Mouse (Mus musculus) brain, embryonic 14.5 days (tissue): ENCODE data around the gene Slc15a4. TPM values are rescaled to one million over a fixed set of nuclear protein-coding genes. Genes with fewer than 3 reads are reported as not detected.

Experiments used
- DNase-seq: peaks from one replicate; pipeline ENCODE4 v3.0.0-alpha.2; 2011; ENCODE audit warnings: low read depth
- CTCF ChIP-seq: fragments of 200-500 bp; IDR thresholded peaks from 2 replicates; pipeline ENCODE4 v1.5.1; 2012; ENCODE audit warnings: inconsistent platforms, mild to moderate bottlenecking, moderate library complexity, borderline replicate concordance; ENCODE audit not compliant: insufficient read depth, insufficient read length; ENCODE audit errors: extremely low read depth
- POLR2A ChIP-seq: fragments of 200-500 bp; IDR thresholded peaks from 2 replicates; pipeline ENCODE4 v1.6.1; 2012; ENCODE audit warnings: mild to moderate bottlenecking, inconsistent platforms, borderline replicate concordance; ENCODE audit not compliant: poor library complexity, insufficient read depth, insufficient read length, severe bottlenecking; ENCODE audit errors: extremely low read depth
- polyA plus RNA-seq: library from polyadenylated mRNA; depleted of rRNA; stranded (reverse); fragments of >200 nt; gene quantifications from 2 replicates; pipeline ENCODE4 v1.2.3, GENCODE M21; 2012; rRNA removed

Slc15a4 gene
- polyA plus RNA-seq: 25.2 and 37.8 TPM in 2 replicates

DNA sequence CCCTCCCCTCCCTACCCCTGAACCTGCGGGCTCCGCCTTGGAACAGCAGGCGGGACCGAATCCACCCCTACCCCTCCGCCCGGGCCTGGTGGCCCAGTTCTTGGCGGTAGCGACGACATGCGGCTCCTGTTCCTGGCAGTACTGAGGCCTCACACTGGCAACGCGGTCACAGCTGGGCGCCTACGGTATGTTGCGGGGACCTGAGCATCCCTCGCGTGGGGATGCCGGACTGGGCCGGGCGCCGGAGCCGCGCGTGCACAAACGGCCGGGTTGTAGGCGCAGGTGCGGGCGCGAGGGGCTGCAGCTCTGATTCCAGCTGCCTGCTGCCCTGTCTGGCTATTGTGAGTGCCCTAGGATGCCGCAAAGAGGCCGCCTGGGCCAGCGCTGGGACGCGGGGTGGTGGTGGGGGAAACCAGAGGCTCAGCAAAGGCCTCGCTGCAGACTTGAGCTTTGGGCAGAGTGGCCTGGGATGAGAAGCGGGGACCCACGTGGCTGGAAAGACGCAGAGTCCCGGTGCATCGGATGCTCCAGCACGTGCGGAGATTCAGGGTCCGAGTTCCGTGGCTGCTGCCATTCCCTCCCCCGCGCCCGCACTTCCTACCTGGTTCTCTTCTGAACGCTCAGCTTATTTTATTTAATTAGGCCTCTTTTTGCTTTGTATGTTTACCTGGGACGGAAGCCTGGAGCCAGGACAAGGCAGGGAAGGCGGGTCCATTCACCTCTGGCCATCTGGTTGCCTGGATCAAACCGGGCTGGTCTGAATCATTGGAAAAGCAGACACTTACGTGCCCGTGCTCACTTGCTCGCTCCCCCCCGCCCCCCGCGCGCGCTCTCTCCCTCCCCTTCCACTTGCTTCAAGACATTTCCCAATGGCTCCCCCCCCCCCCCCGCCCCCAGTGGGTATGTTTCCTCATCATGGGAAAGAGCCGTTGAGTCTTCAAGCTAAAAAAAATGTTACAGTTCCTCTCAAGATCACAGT is at the start of gene Slc15a4, which contains the start of gene Glt1d1:
Gene Slc15a4 (minus strand): TSS at position 731 of the 979 bp plus-strand sequence.
Gene Glt1d1 (plus strand): TSS at position 96 of the 979 bp plus-strand sequence.
- peak; percentile 66 for DNase-seq
- TF ChIP-seq CTCF (no peak), POLR2A (0 out of 2 replicates have a peak, but pooled peaks have one; percentile 15)

DNA sequence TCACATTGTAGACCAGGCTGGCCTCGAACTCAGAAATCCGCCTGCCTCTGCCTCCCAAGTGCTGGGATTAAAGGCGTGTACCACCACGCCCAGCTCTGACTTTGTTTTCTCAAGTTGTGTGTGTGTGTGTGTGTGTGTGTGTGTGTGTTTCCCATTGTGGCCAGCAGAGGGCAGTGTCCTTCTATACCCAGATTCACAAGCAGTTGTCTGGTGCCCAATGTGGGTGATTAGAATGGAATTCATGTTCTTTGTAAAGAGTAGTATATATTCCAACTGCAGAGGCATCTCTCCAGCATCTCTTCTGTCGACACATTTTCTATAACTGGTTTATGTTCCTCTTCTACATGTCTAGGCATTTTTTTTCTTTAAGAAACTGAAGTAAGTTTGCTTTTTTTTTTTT is 45.8 kb upstream of the Slc15a4 start:
- TF ChIP-seq POLR2A (no peak), CTCF (peak; percentile 33; the same call in 1 of the 2 replicates)
- no peak for DNase-seq

DNA sequence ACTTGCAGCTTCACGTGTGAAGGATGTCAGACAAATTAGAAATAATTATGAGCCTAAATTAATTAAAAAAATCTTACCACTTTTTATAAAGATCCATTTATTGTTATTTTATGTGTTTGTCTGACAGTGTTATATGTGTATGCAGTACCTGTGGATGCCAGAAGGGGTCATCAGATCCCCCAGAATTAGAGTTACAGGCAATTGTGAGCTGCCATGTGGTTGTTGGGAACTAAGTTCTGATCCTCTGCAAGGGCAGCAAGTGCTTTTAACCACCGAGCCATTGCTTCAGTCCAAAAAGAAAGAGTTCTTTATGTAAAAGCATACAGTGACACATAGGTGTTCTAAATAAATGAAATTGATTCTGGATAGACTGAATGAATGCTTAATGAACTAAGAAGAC is 44.9 kb upstream of the Slc15a4 start:
- no peak for DNase-seq
- no peak for TF ChIP-seq POLR2A
- no peak for TF ChIP-seq CTCF

DNA sequence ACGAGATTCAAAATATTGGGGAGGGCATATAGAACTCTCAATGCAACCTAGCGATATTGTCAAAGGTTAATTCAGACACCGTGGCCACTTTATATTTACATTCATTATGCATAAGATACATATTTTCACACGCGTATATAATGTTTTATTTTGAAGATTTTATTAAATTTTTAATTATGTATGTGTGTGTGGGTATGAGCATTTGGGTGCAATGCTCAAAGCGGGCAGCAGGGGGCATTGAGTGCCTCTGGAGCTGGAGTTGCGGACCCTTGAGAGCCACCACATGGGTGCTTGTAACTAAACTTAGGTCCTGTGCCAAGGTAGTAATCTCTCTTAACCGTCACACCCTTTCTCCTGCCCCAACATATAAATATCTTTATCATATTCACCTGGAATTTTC is 41.2 kb upstream of the Slc15a4 start:
- no peak for DNase-seq
- TF ChIP-seq CTCF (peak; percentile 37; the same call in 1 of the 2 replicates), POLR2A (no peak)

DNA sequence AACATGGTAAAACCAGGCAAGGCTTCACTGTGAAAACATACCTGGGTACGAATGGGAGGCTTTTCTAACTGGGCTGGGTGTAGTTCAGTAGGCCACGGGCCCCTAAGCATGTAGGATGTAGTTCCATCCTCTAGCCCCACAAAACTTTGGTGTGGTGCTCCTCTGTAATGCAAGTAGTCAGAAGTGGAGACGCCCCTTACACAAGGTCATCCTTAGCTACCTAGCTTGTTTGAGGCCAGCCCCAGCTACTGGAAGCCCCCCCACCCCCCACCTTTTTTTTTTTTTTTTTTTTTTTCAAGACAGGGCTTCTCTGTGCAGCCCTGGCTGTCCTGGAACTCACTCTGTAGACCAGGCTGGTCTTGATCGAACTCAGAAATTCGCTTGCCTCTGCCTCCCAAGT is 28.3 kb upstream of the Slc15a4 start:
- TF ChIP-seq POLR2A (no peak), CTCF (no peak)
- no peak for DNase-seq

DNA sequence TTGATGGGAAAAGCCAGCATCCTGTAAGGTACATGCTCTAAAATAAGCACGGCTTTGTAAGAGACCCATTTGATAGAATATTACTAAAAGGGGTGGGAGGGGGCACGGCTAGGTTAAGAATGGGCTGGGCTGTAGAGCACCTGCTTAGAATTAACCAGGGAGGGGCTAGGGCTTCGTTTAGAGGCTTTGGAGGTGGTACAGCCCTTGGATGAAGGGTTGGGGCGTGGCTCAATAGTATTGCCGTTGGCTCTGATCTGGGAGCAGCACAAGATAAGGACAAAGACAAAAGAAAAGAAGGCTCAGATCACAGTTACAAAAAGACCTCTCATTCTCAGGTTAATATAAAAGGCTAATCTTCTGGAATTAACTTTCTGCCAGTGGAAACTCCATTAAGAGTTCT is 27.6 kb upstream of the Slc15a4 start:
- TF ChIP-seq POLR2A (no peak), CTCF (no peak)
- no peak for DNase-seq

DNA sequence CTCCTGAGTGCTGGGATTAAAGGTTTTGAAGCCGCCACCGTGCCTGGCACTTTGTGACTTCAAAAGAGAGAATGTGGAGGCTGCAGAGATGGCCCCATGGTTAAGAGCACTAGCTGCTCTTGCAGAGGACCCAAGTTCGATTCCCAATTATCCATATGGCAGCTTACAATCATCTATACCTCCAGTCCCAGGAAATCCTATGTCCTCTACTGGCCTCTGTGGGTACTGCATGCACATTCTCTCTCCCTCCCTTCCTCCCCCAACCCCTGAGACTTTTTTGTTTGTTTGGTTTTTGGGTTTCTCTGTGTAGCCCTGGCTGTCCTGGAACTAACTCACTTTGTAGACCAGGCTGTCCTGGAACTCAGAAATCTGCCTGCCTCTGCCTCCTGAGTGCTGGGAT is 26.6 kb upstream of the Slc15a4 start:
- TF ChIP-seq CTCF (peak; percentile 28; the same call in 1 of the 2 replicates), POLR2A (no peak)
- DNase-seq: no peak

DNA sequence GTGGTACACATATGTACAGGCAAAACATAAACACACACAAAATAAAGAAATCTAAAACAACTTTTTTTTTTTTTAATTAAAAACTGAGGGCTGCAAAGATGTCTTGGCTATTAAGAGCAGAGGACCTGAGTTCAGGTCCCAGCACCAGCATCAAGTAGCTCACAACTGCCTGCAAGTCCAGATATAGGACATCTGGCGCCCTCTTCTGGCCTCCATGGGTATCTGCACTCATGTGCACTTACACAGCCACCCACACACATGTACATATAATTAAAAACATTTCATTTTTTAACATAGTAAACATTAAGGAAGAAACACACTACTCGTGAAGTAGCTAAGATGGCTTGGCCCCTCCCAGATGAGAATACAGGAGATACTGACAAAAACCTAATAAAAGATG is 25.6 kb upstream of the Slc15a4 start:
- TF ChIP-seq POLR2A (no peak), CTCF (peak; percentile 34; the same call in 1 of the 2 replicates)
- DNase-seq: no peak

DNA sequence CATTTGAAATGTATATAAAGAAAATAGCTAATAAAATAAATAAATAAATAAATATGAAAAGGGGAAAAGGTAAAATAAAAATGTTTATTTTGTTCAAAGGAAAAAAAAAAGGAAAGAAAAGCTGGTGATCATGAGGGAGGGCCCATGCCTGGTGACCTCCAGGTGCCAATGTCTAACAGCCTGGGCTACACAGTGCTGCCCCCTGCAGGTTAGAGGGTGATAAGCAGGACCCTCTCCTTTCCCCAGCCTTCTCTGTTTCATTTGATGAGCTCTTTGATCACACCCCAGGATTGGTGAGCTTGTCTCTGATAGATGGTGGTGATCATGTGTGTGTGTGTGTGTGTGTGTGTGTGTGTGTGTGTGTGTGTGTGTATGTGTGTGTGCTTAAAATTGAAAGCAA is 16.4 kb upstream of the Slc15a4 start:
- TF ChIP-seq POLR2A (no peak), CTCF (peak; percentile 50; the same call in 1 of the 2 replicates)
- no peak for DNase-seq

DNA sequence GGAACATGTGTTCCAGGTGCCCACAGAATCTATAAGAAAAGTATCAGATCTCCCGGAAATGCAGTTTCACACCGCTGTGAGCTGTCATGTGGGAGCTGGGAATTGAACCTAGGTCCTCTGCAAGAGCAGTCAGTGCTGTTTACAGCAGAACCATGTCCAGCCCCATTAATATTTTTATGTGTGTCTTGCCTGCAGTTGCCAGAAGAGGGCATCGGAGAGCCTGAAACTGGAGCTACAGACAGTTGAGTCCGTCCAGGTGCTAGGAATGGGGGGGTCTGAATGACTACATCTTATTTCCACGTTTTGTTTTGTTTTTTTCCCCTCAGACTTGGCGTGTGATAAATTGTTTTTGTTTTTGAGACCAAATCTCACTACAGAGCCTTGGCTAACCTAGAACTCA is 15.3 kb upstream of the Slc15a4 start:
- peak; percentile 49; the same call in 1 of the 2 replicates for TF ChIP-seq CTCF
- TF ChIP-seq POLR2A: no peak
- DNase-seq: peak; percentile 25

DNA sequence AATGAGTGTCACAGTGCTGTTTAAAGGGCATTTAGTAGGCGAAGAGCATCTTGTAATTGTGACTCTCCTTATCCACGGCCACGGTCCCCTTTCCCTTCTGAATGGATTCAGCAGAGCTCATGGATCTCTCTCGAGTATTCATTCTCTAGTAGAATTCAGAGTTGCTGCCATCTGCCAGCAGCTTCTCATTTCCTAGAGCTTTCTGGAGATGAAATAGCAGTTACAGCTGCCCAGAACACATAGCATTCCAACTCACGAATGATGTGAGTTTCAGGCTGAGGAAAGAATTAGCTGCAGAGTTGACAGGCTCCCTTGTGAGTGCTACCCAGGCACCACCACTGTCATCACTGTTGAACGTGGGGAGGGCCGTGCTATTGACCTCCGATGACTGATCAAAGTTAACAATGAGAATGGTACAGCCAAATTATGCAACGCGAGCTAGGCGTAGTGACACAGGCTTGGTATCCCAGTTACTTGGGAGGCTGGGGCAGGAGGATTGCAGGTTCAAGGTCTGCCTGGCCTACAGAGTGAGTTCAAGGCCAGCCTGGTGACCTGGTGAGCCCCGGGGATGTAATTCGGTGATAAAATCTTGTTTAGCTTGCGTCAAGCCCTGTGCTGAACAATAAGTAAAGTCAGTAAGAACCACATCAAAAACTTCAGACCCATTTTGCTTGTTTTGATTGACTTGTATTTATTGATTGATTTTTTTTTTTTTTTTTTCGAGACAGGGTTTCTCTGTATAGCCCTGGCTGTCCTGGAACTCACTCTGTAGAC is 8.7 kb upstream of the Slc15a4 start:
- no peak for DNase-seq
- no peak for TF ChIP-seq CTCF
- no peak for TF ChIP-seq POLR2A

DNA sequence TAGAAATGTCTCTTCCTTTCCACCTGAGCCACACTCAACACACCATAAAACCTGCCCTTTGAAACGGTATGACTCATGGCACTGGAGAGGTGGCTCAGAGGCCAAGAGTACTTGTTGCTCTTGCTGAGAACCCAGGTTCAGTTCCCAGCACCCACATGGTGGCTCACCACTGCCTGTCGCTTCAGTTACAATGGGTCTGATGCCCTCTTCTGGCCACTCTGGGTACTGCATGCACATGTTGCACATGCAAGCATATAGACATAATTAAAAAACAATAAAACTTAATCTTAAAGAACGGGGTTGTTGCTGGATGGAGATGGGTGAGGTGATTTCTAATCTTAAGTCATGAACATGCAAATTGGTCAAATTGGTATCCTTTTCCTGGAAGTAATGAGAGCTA is 7.7 kb upstream of the Slc15a4 start:
- DNase-seq: no peak
- TF ChIP-seq CTCF: peak; percentile 29; the same call in 1 of the 2 replicates
- TF ChIP-seq POLR2A: no peak

DNA sequence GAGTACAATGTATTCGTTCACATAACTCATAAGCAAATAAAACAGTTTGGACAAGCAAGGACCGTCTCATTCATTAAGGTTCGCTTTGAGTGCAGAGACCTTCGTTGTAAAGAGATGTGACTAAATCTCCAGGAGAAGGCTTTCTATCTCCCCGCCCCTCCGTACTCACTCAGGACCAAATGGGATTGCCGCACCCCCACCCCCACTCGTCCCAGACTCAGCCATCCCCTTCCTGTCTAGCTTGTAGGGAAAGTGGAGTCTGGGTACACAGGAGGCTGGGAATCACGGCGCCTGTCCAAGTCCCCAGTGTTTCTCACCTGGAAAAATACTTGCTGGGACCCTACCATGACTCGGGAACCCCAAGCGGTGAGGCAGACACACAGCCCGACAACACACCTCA is 6.9 kb upstream of the Slc15a4 start:
- no peak for TF ChIP-seq CTCF
- no peak for TF ChIP-seq POLR2A
- DNase-seq: no peak
